Mouse (Mus musculus) spleen, adult 18-20 months (tissue): ENCODE data around the gene Olfr1006.
"Not testable (repeated sequence)": the region's sequence is repeated elsewhere in the genome, so short reads cannot be mapped to it uniquely, and the experiment has no call there.

ENCODE experiments used
- DNase-seq, 2 experiments: peaks; one replicate each; pipeline ENCODE4 v3.0.0; 2022; ENCODE audit warnings: mixed read lengths in 2 of 2

The Olfr1006 gene

DNA sequence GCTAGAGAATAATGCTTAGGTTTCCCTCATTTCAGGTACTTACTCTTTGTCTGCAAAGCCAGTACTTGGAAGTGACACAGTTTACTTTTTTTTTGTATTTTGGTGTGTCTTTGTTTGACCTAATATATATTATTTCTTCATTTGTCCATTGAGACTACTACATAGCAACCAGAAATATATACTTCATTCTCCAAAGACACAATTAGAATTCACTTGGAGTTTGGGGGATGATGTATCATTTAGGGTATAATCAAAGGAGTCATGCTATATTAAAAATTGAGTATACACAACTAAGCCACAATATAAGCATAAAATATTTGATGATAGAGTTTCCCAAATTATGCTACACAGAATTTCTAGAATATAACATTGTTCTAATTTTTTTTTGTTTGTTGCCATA lies at the start of gene Olfr1006:
Gene Olfr1006, minus strand, starts transcription at position 101 of the 400 bp plus-strand sequence.
- no peak for DNase-seq

DNA sequence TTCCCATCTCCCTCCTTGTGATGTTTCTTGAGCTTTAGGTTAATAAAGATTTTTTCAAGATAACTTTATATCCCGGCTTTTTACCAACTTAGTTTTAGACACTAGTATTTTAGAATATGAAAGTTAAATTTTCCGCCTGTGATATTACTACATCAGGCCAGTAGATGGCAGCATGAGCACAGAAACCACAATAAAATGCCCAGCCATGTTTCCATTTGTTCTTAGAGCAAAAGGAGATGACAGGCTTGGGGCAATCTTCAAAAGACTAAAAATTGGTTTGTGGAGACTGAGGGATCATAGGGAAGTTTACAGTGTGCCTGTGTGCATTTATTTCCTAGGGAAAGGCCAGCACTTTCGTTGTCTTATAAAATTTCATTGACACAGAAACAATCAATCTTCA lies 47.2 kb upstream of the Olfr1006 start:
- no peak for DNase-seq

DNA sequence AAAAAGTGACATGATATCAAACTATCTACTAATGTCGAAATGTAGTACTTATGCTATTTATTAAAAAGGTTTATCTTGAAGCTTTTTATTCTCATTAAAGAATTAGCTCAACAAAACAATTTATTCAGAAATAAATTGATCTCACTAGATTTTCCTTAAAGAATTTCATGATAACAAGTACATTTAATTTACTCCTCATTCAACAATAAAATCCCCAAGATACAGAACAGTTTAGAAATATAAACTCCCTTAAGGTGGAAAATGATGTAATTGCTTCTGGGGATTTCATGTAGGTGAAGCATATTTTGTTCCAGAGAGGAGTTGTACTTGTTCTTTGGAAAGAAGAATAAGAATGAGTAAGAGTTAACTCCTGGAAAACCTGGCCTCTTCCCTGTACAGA lies 36.6 kb upstream of the Olfr1006 start, which contains the start of gene Olfr1009:
Gene Olfr1009, plus strand, starts transcription at position 301 of the 400 bp plus-strand sequence.
- DNase-seq, result no peak

DNA sequence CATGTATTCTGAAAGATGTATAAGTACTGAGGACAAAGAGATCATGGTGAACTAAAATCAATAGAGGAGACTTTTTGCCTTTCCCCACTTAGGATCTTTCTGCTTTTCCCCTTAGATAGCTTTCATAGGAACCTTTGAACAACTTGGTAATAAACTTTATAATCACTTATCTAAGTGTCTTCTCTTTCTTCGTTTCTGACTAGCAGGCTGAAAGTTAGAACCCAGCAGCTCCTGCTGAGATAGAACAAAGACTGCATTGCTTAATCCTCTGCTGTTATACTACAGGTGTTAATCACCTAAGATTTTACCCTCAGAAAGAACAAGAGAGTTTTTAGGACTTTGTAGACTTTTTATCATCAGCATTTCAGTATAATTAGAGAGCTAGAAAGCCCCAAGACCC lies 32.6 kb upstream of the Olfr1006 start:
- no peak for DNase-seq

- DNase-seq, result not testable (repeated sequence)
These were observed 32.1 kb upstream of the Olfr1006 start for GRCm38 (mm10) chr2:85710680-85711079.

DNA sequence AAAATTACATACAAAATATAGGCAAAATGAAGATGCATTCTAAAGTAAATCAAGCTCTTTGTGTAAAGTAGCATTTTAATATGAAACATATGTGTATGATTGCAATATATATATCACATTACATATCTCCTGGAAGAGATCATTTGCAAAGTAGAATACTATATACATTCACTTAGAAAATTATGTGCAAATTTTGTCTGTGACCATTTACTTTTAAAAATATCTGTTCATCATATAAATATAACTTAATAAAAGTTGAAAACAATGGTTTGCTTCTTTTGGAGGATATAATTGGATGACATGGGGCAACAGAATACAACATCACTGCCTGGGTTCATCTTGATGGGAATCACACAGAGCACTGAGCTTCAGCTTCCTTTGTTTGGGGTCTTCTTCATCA lies 10.6 kb upstream of the Olfr1006 start, which contains the start of gene Olfr1008:
Gene Olfr1008, plus strand, starts transcription at position 301 of the 400 bp plus-strand sequence.
- no peak for DNase-seq

GRCm38 (mm10) chr2:85664355-85664754 lies 14.2 kb downstream of the Olfr1006 start, which contains the start of gene Olfr154:
Gene Olfr154, minus strand, starts transcription at chr2:85664455.
- DNase-seq, result not testable (repeated sequence)

DNA sequence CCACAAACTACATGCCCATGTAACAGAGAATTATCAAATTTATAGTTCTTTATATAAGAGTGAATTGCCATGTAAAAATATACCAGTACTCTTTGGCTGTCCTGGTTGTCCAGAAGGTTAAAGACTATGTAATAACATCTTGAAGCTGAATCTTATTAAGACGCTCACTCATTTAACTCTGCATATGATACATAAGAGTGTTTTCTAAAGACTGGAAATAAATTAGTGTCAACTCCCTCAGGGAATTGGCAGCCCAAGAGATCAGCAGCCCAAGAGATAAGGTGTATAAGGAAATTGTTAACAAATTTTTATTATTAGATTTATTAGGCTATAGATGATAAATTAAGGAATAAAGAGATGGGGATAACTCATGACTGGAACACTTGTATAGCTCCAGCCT lies 28.0 kb downstream of the Olfr1006 start, which contains the start of gene Olfr1002:
Gene Olfr1002, minus strand, starts transcription at position 101 of the 400 bp plus-strand sequence.
- DNase-seq, result no peak
